8 mouse cellular contexts compared by ENCODE assay signal in genomic region chr11:102224686-102225085, GRCm38 (mm10). TPM values are rescaled to one million over a fixed set of nuclear protein-coding genes. Genes with fewer than 3 reads are reported as not detected.
DNase-seq lines count a peak whose midpoint lies in the region; ATAC-seq lines count a peak whose summit lies in the region.

No protein-coding gene starts in this region.

- no peak for ATAC-seq in hindbrain, embryonic 11.5 days (ENCODE audit: low FRiP score)
- no peak for ATAC-seq in liver, embryonic 16.5 days (ENCODE audit: low read depth)

- H3K4me2 ChIP-seq in hindbrain, embryonic 11.5 days (replicated peaks; ENCODE audit: low read depth, low read length), result peak overlapping the region; percentile 35
- H3K4me2 ChIP-seq in liver, embryonic 16.5 days (ENCODE audit: low read depth, low read length), result peak overlapping the region; percentile 41

- peak overlapping the region; percentile 34; the same call in 1 of the 2 replicates for H3K9ac ChIP-seq in hindbrain, embryonic 11.5 days (ENCODE audit: low read depth, low read length)
- no peak overlapping the region for H3K9ac ChIP-seq in liver, embryonic 16.5 days (ENCODE audit: low read depth, low read length)

- H3K27me3 ChIP-seq in hindbrain, embryonic 11.5 days (ENCODE audit: control insufficient read depth, insufficient read depth, low read length), result no peaks in the 10 kb centered on the region
- H3K27me3 ChIP-seq in liver, embryonic 16.5 days (ENCODE audit: control insufficient read depth, insufficient read depth, low read depth, low read length), result peaks cover 39% of the 10 kb centered on the region

- WGBS in hindbrain, embryonic 11.5 days, result 8% methylated on average over 22 of the region's 22 CpGs
- 12% methylated on average over 22 of the region's 22 CpGs for WGBS in liver, embryonic 16.5 days (ENCODE audit: insufficient replicate concordance)

- H3K4me3 ChIP-seq in hindbrain, embryonic 11.5 days (ENCODE audit: low read depth, low read length), result peak overlapping the region; percentile 12
- no peak overlapping the region for H3K4me3 ChIP-seq in liver, embryonic 16.5 days (ENCODE audit: low read depth, low read length)

- no peaks in the 10 kb centered on the region for H3K9me3 ChIP-seq in hindbrain, embryonic 11.5 days (ENCODE audit: control insufficient read depth, low read length)
- no peaks in the 10 kb centered on the region for H3K9me3 ChIP-seq in liver, embryonic 16.5 days (replicated peaks; ENCODE audit: control insufficient read depth, low read length)

- H3K4me1 ChIP-seq in hindbrain, embryonic 11.5 days (replicated peaks; ENCODE audit: control insufficient read depth, insufficient read depth, low read length), result peaks cover 27% of the 10 kb centered on the region
- H3K4me1 ChIP-seq in liver, embryonic 16.5 days (ENCODE audit: control insufficient read depth, low read depth, low read length), result peaks cover 45% of the 10 kb centered on the region

- intact Hi-C loops in left cerebral cortex, postnatal 4 days (cut with DNase I), result no loop called here

- DNase-seq in left cerebral cortex, postnatal 4 days, result peak; percentile 47
- no peak for DNase-seq in left cerebral cortex, adult 9 months (ENCODE audit: low spot score in 2 of 2)
- DNase-seq in cerebellum, adult 9-11 months, result peak; percentile 65
- DNase-seq in hindbrain, embryonic 11.5 days (ENCODE audit: low spot score), result no peak
- no peak for DNase-seq in right cerebral cortex, postnatal 14 days
- DNase-seq in urinary bladder, postnatal 4 days (ENCODE audit: low spot score in 2 of 2), result no peak
- no peak for DNase-seq in frontal cortex, adult 2 months (ENCODE audit: extremely low spot score in 1 of 2, low spot score in 1 of 2)

- H3K27ac ChIP-seq in hindbrain, embryonic 11.5 days (ENCODE audit: low read depth, low read length), result no peak overlapping the region
- no peak overlapping the region for H3K27ac ChIP-seq in liver, embryonic 16.5 days (ENCODE audit: low read length)

- no peaks in the 10 kb centered on the region; the same call in 1 of the 2 replicates for H3K36me3 ChIP-seq in hindbrain, embryonic 11.5 days (ENCODE audit: control insufficient read depth, insufficient read depth, low read length)
- no peaks in the 10 kb centered on the region for H3K36me3 ChIP-seq in liver, embryonic 16.5 days (ENCODE audit: control insufficient read depth, insufficient read depth)

RNA-seq across cellular contexts. Expression of gene Hdac5, which starts 5.3 kb away (rescaled TPM):
- 100 to 1,000 TPM; 205 to 213 TPM for total RNA-seq in left cerebral cortex, postnatal 4 days (2021)
- 32.2 and 36.6 TPM in 2 replicates for polyA plus RNA-seq in hindbrain, embryonic 11.5 days (2014; fragmentation: Nextera tagmentation; extraction: Ambion mirVana)
- 16.9 and 20.4 TPM in 2 replicates for polyA plus RNA-seq in liver, embryonic 16.5 days (2015; fragmentation: Nextera tagmentation; extraction: Ambion mirVana)
- polyA plus RNA-seq in frontal cortex, adult 2 months (2012; rRNA removed), result 256 and 323 TPM in 2 replicates

RNA-seq across cellular contexts. Expression of gene BC030867, which starts 24.0 kb away (rescaled TPM):
- total RNA-seq in left cerebral cortex, postnatal 4 days (2021), result 1 to 10 TPM; 1.4 to 1.6 TPM
- polyA plus RNA-seq in hindbrain, embryonic 11.5 days (2014; fragmentation: Nextera tagmentation; extraction: Ambion mirVana), result 13.2 and 14.0 TPM in 2 replicates
- 13.2 and 13.8 TPM in 2 replicates for polyA plus RNA-seq in liver, embryonic 16.5 days (2015; fragmentation: Nextera tagmentation; extraction: Ambion mirVana)
- polyA plus RNA-seq in frontal cortex, adult 2 months (2012; rRNA removed), result 1.2 and 1.9 TPM in 2 replicates

RNA-seq across cellular contexts. Expression of gene G6pc3, which starts 35.3 kb away (rescaled TPM):
- total RNA-seq in left cerebral cortex, postnatal 4 days (2021), result 10 to 100 TPM; 34.6 to 35.4 TPM
- 28.8 and 31.9 TPM in 2 replicates for polyA plus RNA-seq in hindbrain, embryonic 11.5 days (2014; fragmentation: Nextera tagmentation; extraction: Ambion mirVana)
- polyA plus RNA-seq in liver, embryonic 16.5 days (2015; fragmentation: Nextera tagmentation; extraction: Ambion mirVana), result 7.7 and 8.2 TPM in 2 replicates
- polyA plus RNA-seq in frontal cortex, adult 2 months (2012; rRNA removed), result 87.5 and 91.4 TPM in 2 replicates

RNA-seq across cellular contexts. Expression of gene Lsm12, which starts 39.6 kb away (rescaled TPM):
- 10 to 100 TPM; 84.5 to 86.0 TPM for total RNA-seq in left cerebral cortex, postnatal 4 days (2021)
- 76.0 and 80.1 TPM in 2 replicates for polyA plus RNA-seq in hindbrain, embryonic 11.5 days (2014; fragmentation: Nextera tagmentation; extraction: Ambion mirVana)
- 51.2 and 52.5 TPM in 2 replicates for polyA plus RNA-seq in liver, embryonic 16.5 days (2015; fragmentation: Nextera tagmentation; extraction: Ambion mirVana)
- polyA plus RNA-seq in frontal cortex, adult 2 months (2012; rRNA removed), result 32.9 and 35.5 TPM in 2 replicates

RNA-seq across cellular contexts. Expression of gene Asb16, which starts 43.9 kb away (rescaled TPM):
- total RNA-seq in left cerebral cortex, postnatal 4 days (2021), result under 1 TPM; 0.91 to 0.98 TPM
- 0.06 and 0.08 TPM in 2 replicates for polyA plus RNA-seq in hindbrain, embryonic 11.5 days (2014; fragmentation: Nextera tagmentation; extraction: Ambion mirVana)
- polyA plus RNA-seq in liver, embryonic 16.5 days (2015; fragmentation: Nextera tagmentation; extraction: Ambion mirVana), result 0.04 TPM in 1 of 2 replicates, not detected in the other
- 2.3 and 2.7 TPM in 2 replicates for polyA plus RNA-seq in frontal cortex, adult 2 months (2012; rRNA removed)

Comparison
In these comparisons a context has a peak if more than half of its experiments do, and no peak if none do; other contexts are left out.
1. DNase-seq: peak in left cerebral cortex, postnatal 4 days (single experiment) and cerebellum, adult 9-11 months (single experiment); none in left cerebral cortex, adult 9 months (0 of 2), hindbrain, embryonic 11.5 days (single experiment), right cerebral cortex, postnatal 14 days (single experiment), urinary bladder, postnatal 4 days (0 of 2) and frontal cortex, adult 2 months (0 of 2).